Mouse (Mus musculus): Measurements from ENCODE around the gene C87436. TPM values are rescaled to one million over a fixed set of nuclear protein-coding genes. Genes with fewer than 3 reads are reported as not detected.
A peak's percentile ranks its signal among the peaks of the same experiment; 100 is the strongest.

C87436 gene
- total and polyA plus RNA-seq, 3 experiments: 5.2 to 8.7 (median 8.1) TPM

- no peaks in the 10 kb centered on the region for H3K79me2 ChIP-seq (replicated peaks; ENCODE audit: control insufficient read depth, extremely low read depth, insufficient read depth, poor library complexity, severe bottlenecking)
- no peaks in the 10 kb centered on the region for H3K9me3 ChIP-seq (replicated peaks; ENCODE audit: low read length)
- DNase-seq (ENCODE audit: extremely low read depth): no peak
- dilution Hi-C loops (cut with MboI; ENCODE audit: extremely low pct_ligation_motif_present, extremely low pct_unique_long_range_greater_than_20kb, low sequenced_read_pairs) (no loop called here), in situ Hi-C loops (cut with MboI; ENCODE audit: low pct_ligation_motif_present, low pct_unique_long_range_greater_than_20kb, low sequenced_read_pairs) (loop anchor here (5.0 kb wide), 1 partner anchor 38 kb away; no protein-coding TSS in a partner anchor)
- H3K4me3 ChIP-seq (replicated peaks in 1 of 3; ENCODE audit: low read depth in 2 of 3, low read length in 2 of 3, poor library complexity in 1 of 3): no peak overlapping the region
- peaks cover 0 to 19% of the 10 kb centered on the region in 2 experiments for H3K36me3 ChIP-seq (replicated peaks in 1 of 2; ENCODE audit: control insufficient read depth in 1 of 2, insufficient read depth in 1 of 2, low read length in 1 of 2)
- TF ChIP-seq MAFK (IDR thresholded peaks at IDR 0.05; ENCODE audit: insufficient replicate concordance, low read length) (peak; percentile 90), CTCF (conservative IDR thresholded peaks at IDR 0.05 in 1 of 2, IDR thresholded peaks at IDR 0.05 in 1 of 2; ENCODE audit: low read depth in 2 of 2, low read length in 2 of 2) (no peak)
- no peak overlapping the region for H3K9ac ChIP-seq (ENCODE audit: insufficient read depth, low read depth)
- H3K27ac ChIP-seq (ENCODE audit: insufficient read depth, low read depth): no peak overlapping the region
- H3K4me2 ChIP-seq (ENCODE audit: insufficient read depth, low read depth, poor library complexity, severe bottlenecking): no peak overlapping the region
- no peaks in the 10 kb centered on the region for H3K27me3 ChIP-seq (replicated peaks)
- peaks cover 7 to 25% of the 10 kb centered on the region in 2 experiments; a peak in 3 of 4 replicates for H3K4me1 ChIP-seq (ENCODE audit: control insufficient read depth in 1 of 2, insufficient read depth in 2 of 2)
Observed at GRCm38 (mm10) chr6:86474646-86475181, 36.5 kb downstream of the C87436 start.

GRCm38 (mm10) chr6:86475462-86476167 lies 37.4 kb downstream of the C87436 start:
- Histone ChIP-seq H3K27me3 (replicated peaks) (no peaks in the 10 kb centered on the region), H3K9ac (ENCODE audit: insufficient read depth, low read depth) (no peak overlapping the region), H3K4me3 (replicated peaks in 1 of 3; ENCODE audit: low read depth in 2 of 3, low read length in 2 of 3, poor library complexity in 1 of 3) (no peak overlapping the region), H3K9me3 (replicated peaks; ENCODE audit: low read length) (no peaks in the 10 kb centered on the region), H3K4me2 (ENCODE audit: insufficient read depth, low read depth, poor library complexity, severe bottlenecking) (no peak overlapping the region), H3K27ac (ENCODE audit: insufficient read depth, low read depth) (no peak overlapping the region), H3K79me2 (replicated peaks; ENCODE audit: control insufficient read depth, extremely low read depth, insufficient read depth, poor library complexity, severe bottlenecking) (no peaks in the 10 kb centered on the region), H3K36me3 (replicated peaks in 1 of 2; ENCODE audit: control insufficient read depth in 1 of 2, insufficient read depth in 1 of 2, low read length in 1 of 2) (peaks cover 0 to 13% of the 10 kb centered on the region in 2 experiments), H3K4me1 (ENCODE audit: control insufficient read depth in 1 of 2, insufficient read depth in 2 of 2) (peaks cover 7 to 31% of the 10 kb centered on the region in 2 experiments; a peak in 3 of 4 replicates)
- DNase-seq (ENCODE audit: extremely low read depth): no peak
- dilution Hi-C loops (cut with MboI; ENCODE audit: extremely low pct_ligation_motif_present, extremely low pct_unique_long_range_greater_than_20kb, low sequenced_read_pairs): no loop called here
- in situ Hi-C loops (cut with MboI; ENCODE audit: low pct_ligation_motif_present, low pct_unique_long_range_greater_than_20kb, low sequenced_read_pairs): loop anchor here (5.0 kb wide), 1 partner anchor 37 kb away; no protein-coding TSS in a partner anchor
- TF ChIP-seq MXI1 (IDR thresholded peaks at IDR 0.05; ENCODE audit: low read depth, low read length) (no peak), USF2 (conservative IDR thresholded peaks at IDR 0.05; ENCODE audit: low read depth, low read length) (no peak), RCOR1 (conservative IDR thresholded peaks at IDR 0.05; ENCODE audit: low read depth, low read length) (no peak)

GRCm38 (mm10) chr6:86476931-86477330 lies 38.8 kb downstream of the C87436 start:
- Histone ChIP-seq H3K9me3 (replicated peaks; ENCODE audit: low read length) (no peaks in the 10 kb centered on the region), H3K4me2 (ENCODE audit: insufficient read depth, low read depth, poor library complexity, severe bottlenecking) (no peak overlapping the region), H3K79me2 (replicated peaks; ENCODE audit: control insufficient read depth, extremely low read depth, insufficient read depth, poor library complexity, severe bottlenecking) (no peaks in the 10 kb centered on the region), H3K9ac (ENCODE audit: insufficient read depth, low read depth) (no peak overlapping the region), H3K4me3 (replicated peaks in 1 of 3; ENCODE audit: low read depth in 2 of 3, low read length in 2 of 3, poor library complexity in 1 of 3) (no peak overlapping the region), H3K27ac (ENCODE audit: insufficient read depth, low read depth) (no peak overlapping the region), H3K36me3 (replicated peaks in 1 of 2; ENCODE audit: control insufficient read depth in 1 of 2, insufficient read depth in 1 of 2, low read length in 1 of 2) (peaks cover 0 to 13% of the 10 kb centered on the region in 2 experiments), H3K27me3 (replicated peaks) (no peaks in the 10 kb centered on the region), H3K4me1 (ENCODE audit: control insufficient read depth in 1 of 2, insufficient read depth in 2 of 2) (peaks cover under 1 to 21% of the 10 kb centered on the region in 2 experiments; a peak in 3 of 4 replicates)
- in situ Hi-C loops (cut with MboI; ENCODE audit: low pct_ligation_motif_present, low pct_unique_long_range_greater_than_20kb, low sequenced_read_pairs) (loop anchor here (5.0 kb wide), 1 partner anchor 35 kb away; no protein-coding TSS in a partner anchor), dilution Hi-C loops (cut with MboI; ENCODE audit: extremely low pct_ligation_motif_present, extremely low pct_unique_long_range_greater_than_20kb, low sequenced_read_pairs) (no loop called here)
- DNase-seq (ENCODE audit: extremely low read depth): no peak
- no peak for TF ChIP-seq ZNF384 (IDR thresholded peaks at IDR 0.05; ENCODE audit: low read depth, low read length)
- no peak for TF ChIP-seq KAT2A (IDR thresholded peaks at IDR 0.05; ENCODE audit: insufficient replicate concordance, low read length)
- no peak for TF ChIP-seq TBP (conservative IDR thresholded peaks at IDR 0.05; ENCODE audit: low read depth, low read length)
- no peak for TF ChIP-seq IRF4 (IDR thresholded peaks at IDR 0.05; ENCODE audit: low read depth, low read length)
